ENCODE assay signal across 17 mouse cellular contexts in the genomic region with DNA sequence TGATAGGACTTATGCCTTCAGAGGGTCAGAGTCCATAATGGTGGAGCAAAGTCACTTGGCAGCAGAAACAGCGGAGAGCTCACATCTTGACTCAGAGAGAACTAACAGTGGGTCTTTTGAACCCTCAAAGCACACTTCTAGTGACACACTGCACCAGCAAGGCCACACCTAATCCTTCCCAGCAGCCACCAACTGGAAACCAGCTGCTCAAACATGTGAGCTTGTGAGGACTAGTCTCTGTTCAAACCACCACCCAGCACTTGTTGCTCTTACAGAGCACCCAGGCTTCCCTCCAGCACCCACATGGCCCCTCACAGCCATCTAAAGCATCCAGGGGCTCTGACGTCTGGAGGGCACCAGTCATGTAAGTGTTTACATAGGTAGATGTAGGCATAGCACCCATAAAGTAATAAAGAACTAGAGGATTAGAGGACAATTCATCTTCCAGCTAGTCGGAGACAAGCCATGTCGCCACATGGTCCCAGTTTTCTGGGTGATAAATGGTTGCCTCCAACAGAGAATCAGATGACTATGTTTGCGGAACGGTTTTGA. TPM values are rescaled to one million over a fixed set of nuclear protein-coding genes. Genes with fewer than 3 reads are reported as not detected.
"Had no signal": no experiment of that assay in that cellular context is flagged by ENCODE, and none has a peak within 500 bp of the region (broad histone marks: within the 10 kb centered on the region; RNA-seq: fewer than 3 reads in every experiment).

No protein-coding gene starts in this region.

- H3K9me3 ChIP-seq: limb, embryonic 10.5 days; liver, embryonic 12.5 days; lung, embryonic 15.5 days; megakaryocyte, embryonic 14.5 days; midbrain, embryonic 15.5 days; neural tube, embryonic 13.5 days had no signal

- H3K36me3 ChIP-seq: limb, embryonic 10.5 days; liver, embryonic 12.5 days; lung, embryonic 15.5 days; midbrain, embryonic 15.5 days; neural tube, embryonic 13.5 days had no signal

- H3K27me3 ChIP-seq: megakaryocyte, embryonic 14.5 days had no signal

- H3K4me3 ChIP-seq: limb, embryonic 10.5 days; liver, embryonic 12.5 days; lung, embryonic 15.5 days; megakaryocyte, embryonic 14.5 days; midbrain, embryonic 15.5 days; neural tube, embryonic 13.5 days had no signal

- H3K4me2 ChIP-seq: liver, embryonic 12.5 days; lung, embryonic 15.5 days; midbrain, embryonic 11.5 days; midbrain, embryonic 15.5 days; neural tube, embryonic 13.5 days had no signal

- DNase-seq: kidney, adult 18-20 months; kidney, postnatal 25 days; layer of hippocampus, adult 9-11 months; lung, postnatal 14 days; right cerebral cortex, postnatal 14 days; thymus, adult 18-20 months; thymus, postnatal 14 days had no signal

- H3K27ac ChIP-seq: limb, embryonic 10.5 days; liver, embryonic 12.5 days; lung, embryonic 15.5 days; macrophage; midbrain, embryonic 15.5 days; neural tube, embryonic 13.5 days had no signal

- ATAC-seq: liver, embryonic 12.5 days; midbrain, embryonic 15.5 days had no signal

- H3K9ac ChIP-seq: liver, embryonic 12.5 days; lung, embryonic 15.5 days; midbrain, embryonic 15.5 days; neural tube, embryonic 13.5 days had no signal

RNA-seq across cellular contexts. Expression of a gene that starts 57.0 kb away (rescaled TPM):
- total RNA-seq: monocyte, adult 5-6 weeks had no signal
- polyA plus RNA-seq: limb, embryonic 10.5 days; liver, embryonic 12.5 days; liver, embryonic 16.5 days; macrophage; midbrain, embryonic 11.5 days; neural tube, embryonic 13.5 days had no signal
